Mouse (Mus musculus) CH12.LX (cell line): ENCODE measurements around the gene Exoc6. TPM values are rescaled to one million over a fixed set of nuclear protein-coding genes. Genes with fewer than 3 reads are reported as not detected.
"Not testable (repeated sequence)": the region's sequence is repeated elsewhere in the genome, so short reads cannot be mapped to it uniquely, and the experiment has no call there.

Experiments used
- DNase-seq: peaks from one replicate; pipeline ENCODE4 v3.0.0-alpha.2; 2013; ENCODE audit errors: extremely low read depth
- H3K27ac ChIP-seq: 2 replicates; pipeline ENCODE4 v1.5.1; 2012; ENCODE audit warnings: low read depth, mild to moderate bottlenecking, control low read depth, moderate library complexity; ENCODE audit not compliant: insufficient read depth
- H3K27me3 ChIP-seq: replicated peaks from 2 replicates; pipeline ENCODE3; 2012; ENCODE audit warnings: inconsistent platforms
- H3K36me3 ChIP-seq, 2 experiments: replicated peaks in 1 of 2; 2 replicates each; pipeline versions ENCODE3 to v1.6.1; 2012; ENCODE audit warnings: inconsistent platforms in 1 of 2, low read length in 1 of 2, mild to moderate bottlenecking in 1 of 2, mixed read lengths in 1 of 2, moderate library complexity in 1 of 2; ENCODE audit not compliant: control insufficient read depth in 1 of 2, insufficient read depth in 1 of 2
- H3K4me1 ChIP-seq, 2 experiments: 2 replicates each; pipeline ENCODE4 v1.6.1; 2012; ENCODE audit warnings: inconsistent platforms in 1 of 2, moderate library complexity in 1 of 2; ENCODE audit not compliant: insufficient read depth in 2 of 2, control insufficient read depth in 1 of 2
- H3K4me2 ChIP-seq: 2 replicates; pipeline ENCODE4 v1.6.1; 2012; ENCODE audit warnings: low read depth, mild to moderate bottlenecking, control low read depth; ENCODE audit not compliant: poor library complexity, insufficient read depth, severe bottlenecking
- H3K4me3 ChIP-seq, 3 experiments: fragments of 150-350 bp in 1 of 3; sonication (generic) in 1 of 3; replicated peaks in 1 of 3; 2 replicates each; pipeline versions ENCODE3 to v1.5.1; 2011 to 2012; ENCODE audit warnings: low read depth in 2 of 3, low read length in 2 of 3, mild to moderate bottlenecking in 2 of 3, moderate library complexity in 2 of 3, control low read depth in 1 of 3, improper control_type of control experiment in 1 of 3, inconsistent platforms in 1 of 3, mixed read lengths in 1 of 3; ENCODE audit not compliant: poor library complexity in 1 of 3
- H3K79me2 ChIP-seq: replicated peaks from 2 replicates; pipeline ENCODE4 v1.6.1; 2012; ENCODE audit warnings: mild to moderate bottlenecking, moderate library complexity; ENCODE audit not compliant: control insufficient read depth, poor library complexity, insufficient read depth, severe bottlenecking; ENCODE audit errors: extremely low read depth
- H3K9ac ChIP-seq: 2 replicates; pipeline ENCODE4 v1.6.1; 2012; ENCODE audit warnings: low read depth, mild to moderate bottlenecking, control low read depth, moderate library complexity; ENCODE audit not compliant: insufficient read depth
- H3K9me3 ChIP-seq: replicated peaks from 2 replicates; pipeline ENCODE3; 2012; ENCODE audit warnings: low read length, inconsistent platforms, mixed read lengths
- CHD2 ChIP-seq: IDR thresholded peaks from 2 replicates; pipeline ENCODE4 v1.6.1; 2011; ENCODE audit warnings: low read length, improper control_type of control experiment
- EP300 ChIP-seq: IDR thresholded peaks from 2 replicates; pipeline ENCODE4 v1.6.1; 2011; ENCODE audit warnings: low read length, improper control_type of control experiment
- ETS1 ChIP-seq: conservative IDR thresholded peaks from 2 replicates; pipeline ENCODE4 v1.6.1; 2012; ENCODE audit warnings: low read depth, mild to moderate bottlenecking, inconsistent platforms, low read length, improper control_type of control experiment, moderate library complexity
- GABPA ChIP-seq: IDR thresholded peaks from 2 replicates; pipeline ENCODE4 v1.6.1; 2012; ENCODE audit warnings: low read depth, low read length, improper control_type of control experiment, inconsistent platforms; ENCODE audit not compliant: insufficient replicate concordance
- HCFC1 ChIP-seq: IDR thresholded peaks from 2 replicates; pipeline ENCODE4 v1.6.1; 2012; ENCODE audit warnings: low read depth, mild to moderate bottlenecking, inconsistent platforms, low read length, improper control_type of control experiment
- IRF4 ChIP-seq: IDR thresholded peaks from 2 replicates; pipeline ENCODE4 v1.6.1; 2014; ENCODE audit warnings: low read depth, mild to moderate bottlenecking, inconsistent platforms, low read length, improper control_type of control experiment
- JUN ChIP-seq: IDR thresholded peaks from 2 replicates; pipeline ENCODE4 v1.6.1; 2011; ENCODE audit warnings: low read depth, mild to moderate bottlenecking, low read length, improper control_type of control experiment, moderate library complexity; ENCODE audit not compliant: insufficient read depth
- KAT2A ChIP-seq: IDR thresholded peaks from 2 replicates; pipeline ENCODE4 v1.6.1; 2012; ENCODE audit warnings: low read length, improper control_type of control experiment, inconsistent platforms; ENCODE audit not compliant: insufficient replicate concordance
- MAFK ChIP-seq: IDR thresholded peaks from 2 replicates; pipeline ENCODE4 v1.6.1; 2011; ENCODE audit warnings: low read length, improper control_type of control experiment; ENCODE audit not compliant: insufficient replicate concordance
- MEF2A ChIP-seq: IDR thresholded peaks from 2 replicates; pipeline ENCODE4 v1.6.1; 2014; ENCODE audit warnings: low read depth, mild to moderate bottlenecking, inconsistent platforms, low read length, improper control_type of control experiment, borderline replicate concordance
- MXI1 ChIP-seq: IDR thresholded peaks from 2 replicates; pipeline ENCODE4 v1.6.1; 2011; ENCODE audit warnings: mild to moderate bottlenecking, low read depth, low read length, improper control_type of control experiment
- MYC ChIP-seq: IDR thresholded peaks from 2 replicates; pipeline ENCODE4 v1.6.1; 2011; ENCODE audit warnings: low read depth, mild to moderate bottlenecking, improper control_type of control experiment, low read length
- NELFE ChIP-seq: IDR thresholded peaks from 2 replicates; pipeline ENCODE4 v1.6.1; 2011; ENCODE audit warnings: low read depth, low read length, improper control_type of control experiment
- PAX5 ChIP-seq: IDR thresholded peaks from 2 replicates; pipeline ENCODE4 v1.6.1; 2012; ENCODE audit warnings: low read length, inconsistent platforms, mixed read lengths
- POLR2A ChIP-seq: IDR thresholded peaks from 2 replicates; pipeline ENCODE4 v1.6.1; 2011; ENCODE audit warnings: low read depth, mild to moderate bottlenecking, improper control_type of control experiment, low read length
- POLR2AphosphoS2 ChIP-seq: IDR thresholded peaks from 2 replicates; pipeline ENCODE4 v1.6.1; 2011; ENCODE audit warnings: low read depth, low read length, improper control_type of control experiment
- SIN3A ChIP-seq: IDR thresholded peaks from 2 replicates; pipeline ENCODE4 v1.6.1; 2012; ENCODE audit warnings: low read length, improper control_type of control experiment, inconsistent platforms
- TCF12 ChIP-seq: IDR thresholded peaks from 2 replicates; pipeline ENCODE4 v1.6.1; 2014; ENCODE audit warnings: low read depth, mild to moderate bottlenecking, inconsistent platforms, low read length, improper control_type of control experiment
- ZNF384 ChIP-seq: IDR thresholded peaks from 2 replicates; pipeline ENCODE4 v1.6.1; 2012; ENCODE audit warnings: low read depth, low read length, improper control_type of control experiment, inconsistent platforms
- dilution Hi-C: fragments of 300-500 bp; cut with MboI; formaldehyde crosslinking; loops from 2 replicates; pipeline ENCODE4 v1.14.3; 2020; ENCODE audit warnings: low sequenced_read_pairs; ENCODE audit not compliant: extremely low pct_unique_long_range_greater_than_20kb, extremely low pct_ligation_motif_present
- in situ Hi-C: fragments of 300-500 bp; cut with MboI; formaldehyde crosslinking; loops from 3 replicates; pipeline ENCODE4 v1.14.3; 2019; ENCODE audit warnings: low sequenced_read_pairs, low pct_ligation_motif_present, low pct_unique_long_range_greater_than_20kb, mixed read lengths
- polyA plus RNA-seq: library from polyadenylated mRNA; unstranded; fragments of >175 nt; gene quantifications from 2 replicates; pipeline ENCODE4 v1.2.1, GENCODE M21; 2012; ENCODE audit warnings: low read depth; ENCODE audit not compliant: insufficient read length
- total RNA-seq, 2 experiments: library from RNA; depleted of rRNA; stranded (reverse); fragments of 300-350 nt in 1 of 2; fragments of >200 nt in 1 of 2; gene quantifications; 2 replicates each; pipeline ENCODE4 v1.2.3; 2012 to 2014

Gene Exoc6
- total and polyA plus RNA-seq, 3 experiments, result 8.0 to 18.5 (median 12.1) TPM

DNA sequence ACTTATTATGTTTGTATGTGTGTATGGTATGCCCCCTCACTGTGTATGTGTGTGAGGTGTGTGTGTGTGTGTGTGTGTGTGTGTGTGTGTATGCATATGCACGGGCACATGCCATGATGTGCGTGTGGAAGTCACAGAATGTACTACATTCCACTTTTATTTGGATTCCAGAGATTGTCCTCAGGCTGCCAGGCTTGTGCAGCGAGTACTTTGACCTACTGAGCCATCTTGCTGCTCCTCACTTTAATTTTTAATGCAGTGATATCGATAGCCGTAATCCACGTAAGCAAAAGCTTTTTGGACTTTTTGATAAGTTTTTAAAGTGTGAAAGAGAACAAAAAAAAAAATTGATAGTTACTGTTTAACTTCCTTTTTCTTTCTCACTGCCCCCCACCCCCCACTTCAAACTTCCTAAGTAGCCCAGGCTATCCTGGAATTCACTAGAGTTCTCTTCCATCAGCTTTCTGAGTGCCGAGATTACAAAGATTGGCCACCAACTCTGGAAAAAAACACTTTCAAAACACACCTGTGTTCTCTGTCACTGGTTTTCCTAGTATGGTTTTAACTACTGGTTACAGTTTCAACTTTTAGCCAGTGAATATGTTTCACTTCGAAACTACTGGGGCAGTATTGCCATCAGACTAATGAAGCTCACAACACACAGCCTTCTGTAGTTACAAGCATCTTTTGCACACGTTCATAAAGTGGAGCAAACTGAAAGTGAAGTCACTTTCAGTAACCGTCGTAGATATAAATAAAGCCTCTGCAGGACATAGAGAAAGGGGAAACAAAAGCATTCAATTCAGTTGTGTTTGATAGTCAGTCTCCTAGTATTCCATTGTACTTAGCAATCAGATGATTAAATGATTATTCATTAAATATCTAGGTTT is 3.4 kb downstream of the Exoc6 start:
- H3K27ac ChIP-seq, result no peak overlapping the region
- peak overlapping the region in 1 of 3 experiments; percentile 12 for H3K4me3 ChIP-seq
- H3K79me2 ChIP-seq, result no peaks in the 10 kb centered on the region; the same call in 1 of the 2 replicates
- peaks cover 0 to 2% of the 10 kb centered on the region in 2 experiments for H3K36me3 ChIP-seq
- in situ Hi-C loops, result no loop called here
- DNase-seq, result peak; percentile 64
- peaks cover 3% of the 10 kb centered on the region for H3K27me3 ChIP-seq
- peak overlapping the region; percentile 28; the same call in 1 of the 2 replicates for H3K9ac ChIP-seq
- TF ChIP-seq NELFE (no peak), ETS1 (0 out of 2 replicates have a peak, but pooled peaks have one; percentile 18), MYC (no peak), PAX5 (no peak), MAFK (no peak), CHD2 (no peak), HCFC1 (no peak), POLR2AphosphoS2 (no peak), KAT2A (no peak), POLR2A (no peak), MXI1 (no peak), IRF4 (peak; percentile 76), EP300 (peak; percentile 59), TCF12 (0 out of 2 replicates have a peak, but pooled peaks have one; percentile 16), SIN3A (peak; percentile 41; the same call in 1 of the 2 replicates), GABPA (no peak), ZNF384 (peak; percentile 15; the same call in 1 of the 2 replicates), JUN (peak; percentile 16; the same call in 1 of the 2 replicates), MEF2A (peak; percentile 75)
- peak overlapping the region; percentile 59; the same call in 1 of the 2 replicates for H3K4me2 ChIP-seq
- H3K9me3 ChIP-seq, result no peaks in the 10 kb centered on the region
- dilution Hi-C loops, result no loop called here
- H3K4me1 ChIP-seq, result peaks cover 6 to 32% of the 10 kb centered on the region in 2 experiments

DNA sequence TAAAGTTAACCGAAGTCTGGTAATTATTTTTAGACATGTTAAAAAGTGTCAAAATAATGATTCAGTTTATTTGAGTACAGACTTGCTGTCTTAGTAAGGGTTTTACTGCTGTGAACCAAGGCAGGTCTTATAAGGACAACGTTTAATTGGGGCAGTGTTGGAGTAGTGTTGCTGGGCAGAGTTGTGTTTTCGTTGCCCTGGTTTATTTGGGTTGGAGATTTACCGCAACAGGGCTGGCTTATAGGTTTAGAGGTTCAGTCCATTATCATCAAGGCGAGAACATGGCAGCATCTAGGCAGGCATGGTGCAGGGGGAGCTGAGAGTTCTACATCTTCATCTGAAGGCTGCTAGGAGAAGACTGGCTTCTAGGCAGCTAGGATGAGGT is 4.0 kb downstream of the Exoc6 start:
- H3K36me3 ChIP-seq, H3K9ac ChIP-seq, H3K27ac ChIP-seq, H3K4me2 ChIP-seq, H3K9me3 ChIP-seq, in situ Hi-C loops, H3K4me3 ChIP-seq, H3K27me3 ChIP-seq, H3K79me2 ChIP-seq, DNase-seq, dilution Hi-C loops: not testable (repeated sequence)
- peaks cover 10 to 39% of the 10 kb centered on the region in 2 experiments for H3K4me1 ChIP-seq
